Mouse (Mus musculus): ENCODE measurements at regions not wholly inside any gene's neighbourhood (a gene's known extent, or its start where the extent isn't known, plus 50 kb on each side); places are given as distances from the start of the nearest gene placed in this dataset.

GRCm38 (mm10) chr12:110387567-110387966, 59.4 kb upstream of the Ppp2r5c start:
- no peak for DNase-seq (ENCODE audit: low spot score)

GRCm38 (mm10) chr12:110389439-110389838, 57.5 kb upstream of the Ppp2r5c start:
- DNase-seq (ENCODE audit: low spot score), result no peak

GRCm38 (mm10) chr12:110391464-110391863, 55.5 kb upstream of the Ppp2r5c start:
- DNase-seq (ENCODE audit: low spot score), result no peak

- no peak for DNase-seq (ENCODE audit: low spot score)
Observed at GRCm38 (mm10) chr12:110393555-110393954, 53.4 kb upstream of the Ppp2r5c start.

All from retina, embryonic 14.5 days (tissue).